Mouse (Mus musculus): ENCODE measurements around the gene Ubiad1.
A peak's percentile ranks its signal among the peaks of the same experiment; 100 is the strongest.

Gene Ubiad1

GRCm38 (mm10) chr4:148444250-148444967, at the start of gene Ubiad1:
Ubiad1 (minus strand) TSS chr4:148444771.
- DNase-seq = peak; percentile 70

GRCm38 (mm10) chr4:148491448-148491847, 46.9 kb upstream of the Ubiad1 start:
- no peak for DNase-seq

DNA sequence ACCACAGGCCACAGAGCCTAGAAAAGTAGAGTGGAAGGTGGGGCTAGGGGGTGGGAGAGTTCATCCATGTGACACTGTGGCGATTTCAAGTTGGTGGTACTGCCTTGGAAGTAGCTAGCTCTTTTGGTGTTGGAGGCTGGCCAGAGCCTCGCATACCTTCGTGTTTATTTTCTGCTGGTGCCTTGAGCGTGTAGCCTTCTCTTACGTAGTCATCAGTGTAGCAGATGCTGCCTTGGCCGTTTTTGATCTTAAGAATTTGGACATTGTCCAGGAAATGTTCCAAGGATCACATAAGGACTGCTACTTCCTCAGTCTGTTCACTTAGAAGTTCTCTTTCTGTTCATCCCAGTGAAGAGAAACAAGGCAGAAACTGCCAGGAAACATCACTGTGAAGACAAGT, 45.9 kb upstream of the Ubiad1 start:
- DNase-seq = no peak

DNA sequence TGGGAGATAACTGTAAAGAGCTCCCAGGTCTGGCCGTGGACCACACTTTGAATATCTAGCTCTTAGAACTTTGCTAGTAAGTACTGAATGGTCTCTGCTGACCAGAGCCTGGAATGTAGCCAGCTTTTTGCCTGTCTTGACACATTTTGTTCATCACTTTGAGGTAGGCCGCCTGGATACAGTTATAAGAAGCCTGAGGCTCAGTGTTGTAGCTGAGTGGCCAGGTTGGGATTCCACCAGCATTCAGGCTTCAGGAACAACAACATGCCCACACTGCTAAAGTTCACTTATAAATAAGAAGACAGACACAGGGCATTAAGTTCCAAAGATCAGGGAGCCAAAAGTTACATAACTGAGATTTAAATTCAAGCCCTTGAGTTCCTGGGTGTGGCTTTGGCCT, 43.3 kb upstream of the Ubiad1 start:
- no peak for DNase-seq

DNA sequence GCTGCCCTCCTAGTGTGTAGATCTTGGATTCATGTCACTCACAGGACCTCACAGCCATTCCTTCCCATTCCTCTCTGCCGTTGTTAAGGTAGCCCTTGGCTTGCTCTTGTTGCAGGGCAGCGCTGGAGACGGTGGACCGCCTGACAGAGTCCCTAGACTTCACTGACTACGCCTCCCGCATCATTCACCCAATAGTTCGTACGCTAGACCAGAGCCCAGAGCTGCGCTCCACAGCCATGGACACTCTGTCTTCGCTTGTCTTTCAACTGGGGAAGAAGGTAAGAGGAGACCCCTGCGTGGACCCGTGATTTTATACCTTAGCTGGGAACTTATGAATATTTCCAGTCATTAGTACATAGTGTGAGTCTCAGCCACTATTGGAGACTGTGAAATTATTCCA, 39.9 kb upstream of the Ubiad1 start:
- DNase-seq = no peak

DNA sequence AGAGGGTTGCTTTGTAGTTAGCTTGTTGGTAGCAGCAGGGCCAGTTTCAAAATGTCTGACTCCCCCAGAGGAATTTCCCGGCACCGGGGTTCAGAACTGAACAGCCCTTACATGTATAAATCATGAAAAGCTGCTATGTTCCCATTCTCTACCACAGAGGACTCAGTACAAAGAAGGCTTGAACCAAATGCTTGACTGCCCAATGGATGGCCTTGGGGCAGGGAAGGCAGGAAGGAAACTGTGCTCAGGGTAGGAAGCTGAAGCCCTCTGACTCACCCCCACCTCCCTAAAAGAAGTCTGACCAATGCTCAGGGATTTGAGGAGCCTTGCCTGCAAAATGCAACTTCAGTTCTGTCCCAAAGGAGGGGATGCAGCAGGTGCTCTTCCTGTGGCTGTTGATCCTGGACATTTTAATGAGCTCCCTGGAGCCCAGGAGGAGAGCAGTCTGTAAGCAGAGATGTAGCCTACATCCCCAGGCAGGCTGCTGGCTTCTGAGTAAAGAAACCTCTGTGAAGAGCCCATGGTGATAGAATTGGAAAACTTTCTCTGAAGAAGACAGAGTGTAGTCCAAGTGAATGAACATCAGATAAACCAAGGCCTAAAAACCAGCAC, 37.1 kb upstream of the Ubiad1 start:
- no peak for DNase-seq

DNA sequence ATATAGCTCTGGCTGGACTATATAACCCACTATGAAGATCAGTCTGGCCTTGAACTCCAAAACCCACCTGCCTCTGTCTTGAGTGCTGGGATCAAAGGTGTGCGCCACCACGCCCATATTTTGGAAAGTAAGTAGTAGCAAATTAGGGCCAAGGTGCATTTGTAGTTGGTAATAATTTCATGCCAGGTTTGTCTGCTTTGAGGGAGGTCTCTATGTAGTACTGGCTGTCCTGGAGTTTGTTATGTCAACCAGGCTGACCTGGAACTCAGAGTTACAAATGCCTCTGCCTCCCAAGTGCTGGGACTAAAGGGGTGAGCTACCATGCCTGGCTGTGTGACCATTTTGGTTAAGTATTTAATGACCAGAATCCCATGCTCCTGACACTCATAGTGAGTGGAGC, 35.7 kb upstream of the Ubiad1 start:
- no peak for DNase-seq

DNA sequence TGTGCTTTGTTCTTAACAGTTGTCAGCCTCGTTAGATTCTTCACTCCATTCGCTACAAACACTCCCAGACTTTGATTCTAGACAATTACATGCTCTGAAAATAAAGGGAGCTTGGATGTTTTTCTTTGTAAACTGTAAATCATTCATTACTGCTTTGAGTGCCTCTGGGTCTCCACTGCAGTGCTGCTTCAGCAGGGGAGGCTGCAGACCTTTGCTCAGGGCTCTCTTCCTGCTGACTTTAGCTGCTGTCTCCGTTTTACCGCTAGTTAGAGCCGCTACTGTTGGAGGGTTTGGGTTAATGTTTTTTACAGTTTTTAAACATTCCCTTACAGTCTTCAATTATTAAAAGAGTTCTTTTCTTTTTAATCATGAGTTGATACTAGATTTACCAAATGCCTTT, 28.9 kb upstream of the Ubiad1 start:
- DNase-seq = no peak

DNA sequence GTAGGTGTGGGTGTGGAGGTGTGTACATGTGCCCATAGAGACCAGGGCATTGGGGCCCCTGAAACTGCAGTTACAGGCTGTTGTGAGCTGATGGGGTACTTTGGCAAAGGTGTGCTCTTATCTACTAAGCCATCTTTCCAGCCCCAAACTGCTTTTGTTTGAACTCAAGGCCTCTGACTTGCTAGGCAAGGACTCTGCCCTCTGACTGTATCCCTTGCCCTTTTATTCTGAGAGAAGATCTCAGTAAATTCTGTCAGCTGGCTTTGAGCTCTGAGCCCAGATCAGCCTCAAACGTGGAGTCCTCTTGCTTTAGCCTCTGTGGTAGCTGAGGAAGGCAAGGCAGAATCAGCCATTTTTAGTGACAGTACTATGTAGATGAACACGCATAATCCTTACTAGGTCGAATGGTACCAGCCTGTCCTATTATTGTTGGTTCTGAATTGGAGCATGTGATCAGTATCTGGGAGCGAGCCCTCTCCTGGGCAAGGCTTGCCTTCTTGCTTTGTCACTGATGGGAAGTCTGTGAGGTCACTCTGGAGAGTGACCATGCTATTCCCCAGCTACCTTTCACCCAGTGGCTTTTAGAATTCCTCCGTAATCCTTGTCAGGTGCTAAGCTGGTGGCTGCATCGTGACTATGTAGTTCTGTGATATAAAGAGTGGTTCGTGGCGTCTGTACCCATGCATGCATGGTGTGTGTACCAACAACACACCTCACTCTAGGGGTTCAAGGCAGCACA, 28.0 kb upstream of the Ubiad1 start:
- DNase-seq = no peak

- DNase-seq = no peak
Observed at GRCm38 (mm10) chr4:148471363-148471806, 26.8 kb upstream of the Ubiad1 start.

DNA sequence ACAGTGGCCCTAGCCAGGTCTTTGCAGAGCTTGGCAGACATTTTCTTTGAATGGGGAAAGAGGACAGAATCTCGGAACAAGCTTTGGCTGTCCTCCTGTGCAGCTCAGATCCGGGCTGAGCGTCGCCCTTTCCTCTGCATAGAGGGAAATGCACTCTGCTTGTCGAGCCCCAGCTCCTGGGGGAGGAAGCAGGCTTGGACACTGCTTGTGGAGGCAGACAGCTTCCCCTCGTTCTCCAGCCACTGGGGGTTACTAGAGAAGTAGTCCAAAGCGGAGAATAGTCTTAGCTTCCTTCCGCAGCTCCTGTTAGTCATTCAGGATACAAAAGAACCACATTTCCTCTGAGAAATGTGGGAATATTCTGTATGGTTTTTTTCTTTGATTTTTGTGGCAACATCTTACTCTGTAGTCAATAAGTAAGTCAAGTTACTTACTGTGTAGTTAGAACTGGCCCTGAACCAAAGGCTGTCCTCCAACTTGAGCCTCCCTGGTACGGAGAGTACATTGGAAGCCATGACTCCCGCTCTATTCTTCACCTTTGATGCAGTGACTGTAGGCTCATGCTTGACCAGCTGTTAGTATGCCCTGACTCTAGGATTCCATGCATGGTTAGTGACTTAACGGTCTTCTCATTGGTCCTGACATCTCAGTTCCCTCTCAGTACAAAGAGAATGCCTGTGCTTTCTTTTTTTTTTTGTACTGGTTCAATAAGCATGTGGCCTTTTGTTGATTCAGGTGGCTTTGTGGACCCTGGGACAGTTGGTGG, 25.1 kb upstream of the Ubiad1 start:
- no peak for DNase-seq

- no peak for DNase-seq
Observed at GRCm38 (mm10) chr4:148468396-148468795, 23.8 kb upstream of the Ubiad1 start.

DNA sequence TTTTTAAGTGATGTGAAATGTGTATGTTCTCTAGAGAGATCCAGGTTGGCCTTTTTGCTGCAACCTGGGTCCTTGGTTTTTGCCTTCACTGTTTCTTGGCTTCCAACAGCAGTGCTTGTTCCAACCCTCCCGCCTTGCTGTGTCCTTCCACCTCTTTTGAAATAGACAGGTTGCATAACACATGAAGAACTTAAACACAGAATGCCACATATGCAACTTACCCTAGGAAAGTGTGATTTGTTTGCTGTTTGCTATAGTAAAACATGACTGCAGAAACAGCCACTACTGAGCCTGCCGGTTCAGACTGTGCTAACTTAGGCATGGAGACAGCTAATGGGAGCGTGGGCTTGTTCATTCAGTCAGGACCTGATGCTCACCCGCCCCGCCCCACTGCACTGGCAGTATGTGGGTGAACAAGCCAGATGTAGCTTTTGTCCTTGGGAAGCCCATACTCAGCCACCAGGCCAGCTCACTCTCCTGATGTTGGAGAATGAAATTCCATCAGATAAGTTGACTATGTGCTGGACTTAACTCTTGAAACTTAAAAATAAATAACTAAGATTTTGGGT, 22.0 kb upstream of the Ubiad1 start:
- DNase-seq = no peak

GRCm38 (mm10) chr4:148464869-148465268, 20.3 kb upstream of the Ubiad1 start:
- no peak for DNase-seq

- no peak for DNase-seq
Observed at GRCm38 (mm10) chr4:148464301-148464700, 19.7 kb upstream of the Ubiad1 start.

GRCm38 (mm10) chr4:148463208-148463960, 18.8 kb upstream of the Ubiad1 start:
- no peak for DNase-seq

GRCm38 (mm10) chr4:148462717-148463116, 18.1 kb upstream of the Ubiad1 start:
- DNase-seq = no peak

- DNase-seq = no peak
Observed at GRCm38 (mm10) chr4:148461772-148462171, 17.2 kb upstream of the Ubiad1 start.

- DNase-seq = no peak
Observed at GRCm38 (mm10) chr4:148460656-148461284, 16.2 kb upstream of the Ubiad1 start.

DNA sequence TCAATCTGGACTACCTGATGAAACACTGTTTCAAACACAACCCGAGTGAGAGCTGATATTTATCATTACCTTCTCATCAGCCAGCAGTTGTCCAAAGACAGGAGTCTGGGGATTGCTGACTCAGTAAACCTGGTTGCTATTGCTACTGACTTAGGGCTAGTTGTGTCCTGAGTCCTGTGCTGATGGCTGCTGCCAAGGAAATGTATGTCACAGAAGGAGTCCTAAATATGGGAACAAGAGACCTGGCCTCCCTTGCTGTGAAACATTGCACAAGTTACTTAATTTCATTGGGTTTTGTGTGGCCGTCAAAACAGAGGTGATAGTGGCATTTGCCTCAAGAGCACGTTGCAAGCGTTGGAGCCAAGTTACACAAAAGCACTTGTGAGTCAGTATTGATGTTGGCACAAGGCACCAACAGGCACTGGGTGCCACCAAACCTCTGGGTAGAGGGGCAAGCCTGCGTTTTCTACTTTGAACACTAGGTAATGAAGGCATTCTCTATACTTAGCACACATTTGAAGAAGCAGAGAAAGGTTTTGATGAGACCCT, 11.0 kb upstream of the Ubiad1 start:
- no peak for DNase-seq

GRCm38 (mm10) chr4:148453707-148454106, 9.1 kb upstream of the Ubiad1 start:
- no peak for DNase-seq

Data from thymus, postnatal 25 days (tissue).